Mouse (Mus musculus) embryonic fibroblast, embryonic 13.5 days (primary cell): Measurements from ENCODE around the gene Arhgef6.

Source experiments
- CTCF ChIP-seq: IDR thresholded peaks from 2 replicates; pipeline ENCODE4 v1.5.1; 2011; ENCODE audit warnings: mild to moderate bottlenecking, control low read depth, low read length, moderate library complexity, borderline replicate concordance; ENCODE audit not compliant: insufficient read depth
- POLR2A ChIP-seq: IDR thresholded peaks from 2 replicates; pipeline ENCODE4 v1.6.1; 2011; ENCODE audit warnings: low read depth, mild to moderate bottlenecking, control low read depth, low read length, moderate library complexity

DNA sequence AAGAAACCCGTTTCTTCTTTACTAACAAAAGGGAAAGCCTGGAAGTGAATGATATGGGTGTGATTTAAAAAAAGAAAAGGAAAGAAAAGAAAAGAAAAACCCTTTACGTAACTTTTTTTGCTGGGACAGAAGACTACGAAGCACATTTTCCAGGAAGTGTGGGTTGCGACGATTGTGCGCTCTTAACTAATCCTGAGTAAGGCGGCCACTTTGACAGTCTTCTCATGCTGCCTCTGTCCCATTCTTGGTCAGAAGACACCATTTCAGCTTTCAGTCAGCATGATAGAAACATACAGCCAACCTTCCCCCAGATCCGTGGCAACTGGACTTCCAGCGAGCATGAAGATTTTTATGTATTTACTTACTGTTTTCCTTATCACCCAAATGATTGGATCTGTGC is 126.7 kb downstream of the Arhgef6 start, which contains the start of gene Cd40lg:
- TF ChIP-seq POLR2A = no peak
- no peak for TF ChIP-seq CTCF
